Mouse (Mus musculus) hindbrain, embryonic 16.5 days (tissue): ENCODE measurements at regions not wholly inside any gene's neighbourhood (a gene's known extent, or its start where the extent isn't known, plus 50 kb on each side); places are given as distances from the start of the nearest gene placed in this dataset.

Source experiments
- ATAC-seq: fragments of 200-750 bp; cut with Nextera tagmentation; 2 replicates; pipeline ENCODE4 v1.8.0; 2017; ENCODE audit warnings: moderate TSS enrichment, moderate library complexity
- H3K27ac ChIP-seq: fragments of 300-500 bp; sonication (generic); 2 replicates; pipeline ENCODE4 v1.5.1; 2014; ENCODE audit warnings: low read depth, mild to moderate bottlenecking, control low read depth, low read length, moderate library complexity
- H3K27me3 ChIP-seq: fragments of 300-500 bp; sonication (generic); replicated peaks from 2 replicates; pipeline ENCODE4 v1.6.1; 2014; ENCODE audit warnings: low read length; ENCODE audit not compliant: control insufficient read depth, insufficient read depth
- H3K36me3 ChIP-seq: fragments of 300-500 bp; sonication (generic); 2 replicates; pipeline ENCODE4 v1.6.1; 2014; ENCODE audit warnings: mild to moderate bottlenecking, low read length, moderate library complexity, mixed read lengths; ENCODE audit not compliant: control insufficient read depth, insufficient read depth
- H3K4me1 ChIP-seq: fragments of 300-500 bp; sonication (generic); 2 replicates; pipeline ENCODE4 v1.6.1; 2014; ENCODE audit warnings: low read depth, low read length; ENCODE audit not compliant: control insufficient read depth, insufficient read depth
- H3K4me2 ChIP-seq: fragments of 300-500 bp; sonication (generic); 2 replicates; pipeline ENCODE4 v1.6.1; 2014; ENCODE audit warnings: mild to moderate bottlenecking, low read length, control low read depth, moderate library complexity
- H3K4me3 ChIP-seq: fragments of 300-500 bp; sonication (generic); 2 replicates; pipeline ENCODE4 v1.5.1; 2014; ENCODE audit warnings: mild to moderate bottlenecking, low read length, control low read depth, moderate library complexity
- H3K9ac ChIP-seq: fragments of 300-500 bp; sonication (generic); 2 replicates; pipeline ENCODE4 v1.6.1; 2014; ENCODE audit warnings: low read depth, mild to moderate bottlenecking, control low read depth, low read length, moderate library complexity
- H3K9me3 ChIP-seq: fragments of 300-500 bp; sonication (generic); 2 replicates; pipeline ENCODE4 v1.6.1; 2014; ENCODE audit warnings: mild to moderate bottlenecking, low read length, moderate library complexity; ENCODE audit not compliant: control insufficient read depth
- WGBS: fragments of 180-500 bp; shearing (Covaris S2); extraction: QIAGEN DNeasy Blood & Tissue Kit; methylation state at CpG from one replicate; pipeline ENCODE4 v1.1.7; 2014; 5-methylcytosine and 5-hydroxymethylcytosine counted together

DNA sequence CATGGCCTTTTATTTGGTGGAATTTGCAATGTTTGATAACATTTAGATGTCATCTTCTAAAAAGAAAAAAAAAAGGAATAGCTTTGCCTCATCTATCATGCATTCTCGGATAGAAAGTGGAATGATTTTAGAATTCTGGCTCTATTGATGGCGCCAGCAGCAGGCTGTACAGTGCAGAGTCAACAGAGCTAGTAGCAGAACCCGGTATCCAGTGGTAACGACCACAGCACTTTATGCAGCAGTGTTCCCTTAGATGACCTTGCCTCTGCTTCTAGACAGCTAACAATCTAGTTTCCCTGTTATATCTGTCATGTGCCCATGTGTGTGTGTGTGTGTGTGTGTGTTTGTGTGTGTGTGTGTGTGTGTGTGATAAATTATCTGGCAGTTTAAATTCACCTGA is 129.2 kb upstream of the Speer2 start:
- no peak overlapping the region for H3K4me3 ChIP-seq
- H3K9ac ChIP-seq: no peak overlapping the region
- no peaks in the 10 kb centered on the region for H3K4me1 ChIP-seq
- H3K27ac ChIP-seq: no peak overlapping the region
- H3K4me2 ChIP-seq: no peak overlapping the region
- ATAC-seq: 0 out of 2 replicates have a peak, but pooled peaks have one; percentile 58
- no peaks in the 10 kb centered on the region for H3K36me3 ChIP-seq
- H3K9me3 ChIP-seq: no peaks in the 10 kb centered on the region
- WGBS: 69% methylated on average over 4 of the region's 4 CpGs
- no peaks in the 10 kb centered on the region for H3K27me3 ChIP-seq

- 89% methylated on average over 2 of the region's 2 CpGs for WGBS
- no peak overlapping the region for H3K4me2 ChIP-seq
- H3K4me1 ChIP-seq: no peaks in the 10 kb centered on the region
- no peak overlapping the region for H3K4me3 ChIP-seq
- no peaks in the 10 kb centered on the region for H3K36me3 ChIP-seq
- H3K27me3 ChIP-seq: no peaks in the 10 kb centered on the region
- no peak overlapping the region for H3K9ac ChIP-seq
- no peak for ATAC-seq
- H3K27ac ChIP-seq: no peak overlapping the region
- no peaks in the 10 kb centered on the region for H3K9me3 ChIP-seq
Observed at GRCm38 (mm10) chr16:70006863-70007262, 143.3 kb upstream of the Speer2 start.

DNA sequence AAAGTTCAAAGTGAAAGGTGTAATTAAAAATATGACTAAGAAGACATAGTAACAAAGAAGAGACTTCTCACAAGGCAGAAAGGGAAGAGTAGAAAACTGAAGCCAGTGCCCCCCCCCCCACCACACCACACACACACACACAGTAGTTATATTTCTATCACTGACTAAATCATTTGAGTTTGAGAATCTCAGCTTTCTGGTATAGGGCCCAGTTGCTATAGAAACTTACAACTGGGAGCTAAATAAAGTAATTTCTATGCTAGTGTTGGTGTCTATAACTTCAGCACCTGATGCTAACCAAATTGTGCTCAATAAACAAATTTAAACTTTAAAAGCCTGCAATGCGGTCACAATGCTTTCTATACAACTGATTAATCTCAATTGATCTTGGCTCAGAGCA is 153.4 kb upstream of the Speer2 start:
- 82% methylated on average over 1 of the region's 1 CpGs for WGBS
- H3K27me3 ChIP-seq: no peaks in the 10 kb centered on the region
- no peak overlapping the region for H3K4me3 ChIP-seq
- no peak overlapping the region for H3K27ac ChIP-seq
- no peaks in the 10 kb centered on the region for H3K9me3 ChIP-seq
- no peaks in the 10 kb centered on the region for H3K4me1 ChIP-seq
- no peak for ATAC-seq
- H3K36me3 ChIP-seq: no peaks in the 10 kb centered on the region
- H3K9ac ChIP-seq: no peak overlapping the region
- no peak overlapping the region for H3K4me2 ChIP-seq

- H3K36me3 ChIP-seq: no peaks in the 10 kb centered on the region
- 94% methylated on average over 2 of the region's 2 CpGs for WGBS
- no peak overlapping the region for H3K4me2 ChIP-seq
- H3K4me3 ChIP-seq: no peak overlapping the region
- no peak overlapping the region for H3K9ac ChIP-seq
- H3K4me1 ChIP-seq: no peaks in the 10 kb centered on the region
- H3K27ac ChIP-seq: no peak overlapping the region
- ATAC-seq: no peak
- no peaks in the 10 kb centered on the region for H3K9me3 ChIP-seq
- no peaks in the 10 kb centered on the region for H3K27me3 ChIP-seq
Observed at GRCm38 (mm10) chr16:70019564-70019963, 156.0 kb upstream of the Speer2 start.

GRCm38 (mm10) chr16:70021436-70021835 is 157.9 kb upstream of the Speer2 start:
- Histone ChIP-seq H3K4me3 (no peak overlapping the region), H3K27me3 (no peaks in the 10 kb centered on the region), H3K4me1 (no peaks in the 10 kb centered on the region), H3K9me3 (no peaks in the 10 kb centered on the region), H3K4me2 (no peak overlapping the region), H3K9ac (no peak overlapping the region), H3K27ac (no peak overlapping the region), H3K36me3 (no peaks in the 10 kb centered on the region)
- 87% methylated on average over 7 of the region's 7 CpGs for WGBS
- no peak for ATAC-seq

DNA sequence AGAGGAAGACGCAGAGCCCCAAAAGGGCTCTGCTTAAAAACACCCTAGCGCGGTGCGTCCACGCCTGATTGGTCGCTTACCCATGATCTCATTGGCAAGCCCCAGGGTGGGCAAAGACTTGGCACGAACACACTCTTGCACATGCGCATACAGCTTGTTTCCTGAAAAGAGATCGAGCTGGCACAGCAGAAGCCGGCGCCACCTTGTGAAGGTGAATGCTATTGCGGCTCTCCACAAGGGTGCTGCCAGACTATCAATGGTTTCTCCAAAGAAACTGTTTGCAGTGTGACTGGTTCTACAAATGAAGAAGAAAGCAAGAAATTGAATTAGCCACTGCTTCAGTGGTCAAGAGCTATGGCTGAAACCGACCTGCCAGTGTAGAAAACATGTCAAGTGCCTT is 165.1 kb upstream of the Speer2 start:
- Histone ChIP-seq H3K27me3 (no peaks in the 10 kb centered on the region), H3K4me2 (no peak overlapping the region), H3K9me3 (no peaks in the 10 kb centered on the region), H3K9ac (no peak overlapping the region), H3K36me3 (no peaks in the 10 kb centered on the region), H3K4me3 (no peak overlapping the region), H3K4me1 (no peaks in the 10 kb centered on the region), H3K27ac (no peak overlapping the region)
- ATAC-seq: no peak
- 81% methylated on average over 13 of the region's 13 CpGs for WGBS

- Histone ChIP-seq H3K9ac (no peak overlapping the region), H3K36me3 (no peaks in the 10 kb centered on the region)
Observed at GRCm38 (mm10) chr16:70045547-70045946, 182.0 kb upstream of the Speer2 start.

DNA sequence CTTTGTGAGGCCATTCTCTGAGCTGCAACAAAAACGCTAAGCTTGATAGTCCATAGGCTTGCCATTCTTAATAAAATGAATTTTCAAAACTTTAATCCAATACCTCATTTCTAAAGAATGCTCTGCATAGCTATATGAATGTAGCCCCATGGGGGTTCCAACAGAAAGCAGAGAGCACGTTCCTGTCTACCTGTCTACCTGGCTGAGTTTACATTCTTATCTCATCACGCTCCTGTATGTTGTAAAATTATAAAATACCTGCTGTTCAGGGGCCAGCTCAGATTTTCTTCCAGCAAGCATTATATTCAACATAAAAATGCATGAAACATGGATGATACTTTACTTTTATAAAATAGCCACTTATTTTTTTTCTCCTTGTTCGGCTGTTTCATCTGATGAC is 182.5 kb upstream of the Speer2 start:
- H3K27ac ChIP-seq: no peak overlapping the region
- no peak for ATAC-seq
- no peaks in the 10 kb centered on the region for H3K27me3 ChIP-seq
- no peak overlapping the region for H3K4me2 ChIP-seq
- no peaks in the 10 kb centered on the region for H3K9me3 ChIP-seq
- H3K4me3 ChIP-seq: no peak overlapping the region
- whole genome bisulfite sequencing: 73% methylated on average over 4 of the region's 4 CpGs
- H3K36me3 ChIP-seq: no peaks in the 10 kb centered on the region
- H3K9ac ChIP-seq: no peak overlapping the region
- H3K4me1 ChIP-seq: no peaks in the 10 kb centered on the region

More at GRCm38 (mm10) chr16:70045547-70045946, 182.0 kb upstream of the Speer2 start:
- no peaks in the 10 kb centered on the region for H3K27me3 ChIP-seq
- no peak overlapping the region for H3K27ac ChIP-seq
- ATAC-seq: no peak
- H3K4me3 ChIP-seq: no peak overlapping the region
- no peak overlapping the region for H3K4me2 ChIP-seq
- no peaks in the 10 kb centered on the region for H3K9me3 ChIP-seq
- H3K4me1 ChIP-seq: no peaks in the 10 kb centered on the region

- Histone ChIP-seq H3K4me2 (no peak overlapping the region), H3K36me3 (no peaks in the 10 kb centered on the region), H3K4me1 (no peaks in the 10 kb centered on the region), H3K9me3 (no peaks in the 10 kb centered on the region), H3K9ac (no peak overlapping the region), H3K27ac (no peak overlapping the region), H3K4me3 (no peak overlapping the region), H3K27me3 (no peaks in the 10 kb centered on the region)
- ATAC-seq: no peak
- WGBS: 47% methylated on average over 2 of the region's 2 CpGs
Observed at GRCm38 (mm10) chr16:70049850-70050249, 186.3 kb upstream of the Speer2 start.

GRCm38 (mm10) chr16:70071471-70071870 is 207.9 kb upstream of the Speer2 start:
- no peak overlapping the region for H3K9ac ChIP-seq
- no peaks in the 10 kb centered on the region for H3K4me1 ChIP-seq
- no peak overlapping the region for H3K4me2 ChIP-seq
- H3K9me3 ChIP-seq: no peaks in the 10 kb centered on the region
- 90% methylated on average over 4 of the region's 4 CpGs for WGBS
- H3K4me3 ChIP-seq: no peak overlapping the region
- H3K27me3 ChIP-seq: no peaks in the 10 kb centered on the region
- no peak for ATAC-seq
- no peaks in the 10 kb centered on the region for H3K36me3 ChIP-seq
- H3K27ac ChIP-seq: no peak overlapping the region
